Mouse (Mus musculus) neural tube, embryonic 15.5 days (tissue): ENCODE data around the gene Tmem62. TPM values are rescaled to one million over a fixed set of nuclear protein-coding genes. Genes with fewer than 3 reads are reported as not detected.
"Not testable (repeated sequence)": the region's sequence is repeated elsewhere in the genome, so short reads cannot be mapped to it uniquely, and the experiment has no call there.

Source experiments
- ATAC-seq: fragments of 200-750 bp; cut with Nextera tagmentation; 2 replicates; pipeline ENCODE4 v1.8.0; 2017; ENCODE audit warnings: mild to moderate bottlenecking, moderate TSS enrichment, moderate library complexity; ENCODE audit not compliant: low FRiP score
- H3K27ac ChIP-seq: fragments of 300-500 bp; sonication (generic); replicated peaks from 2 replicates; pipeline ENCODE4 v1.5.1; 2015; ENCODE audit warnings: mild to moderate bottlenecking, inconsistent platforms
- H3K27me3 ChIP-seq: fragments of 300-500 bp; sonication (generic); replicated peaks from 2 replicates; pipeline ENCODE4 v1.6.1; 2015; ENCODE audit warnings: inconsistent platforms
- H3K36me3 ChIP-seq: fragments of 300-500 bp; sonication (generic); 2 replicates; pipeline ENCODE4 v1.6.1; 2015; ENCODE audit warnings: inconsistent platforms
- H3K4me1 ChIP-seq: fragments of 300-500 bp; sonication (generic); 2 replicates; pipeline ENCODE4 v1.6.1; 2015; ENCODE audit warnings: inconsistent platforms
- H3K4me2 ChIP-seq: fragments of 300-500 bp; sonication (generic); 2 replicates; pipeline ENCODE4 v1.6.1; 2015; ENCODE audit warnings: inconsistent platforms, mild to moderate bottlenecking, moderate library complexity
- H3K4me3 ChIP-seq: fragments of 300-500 bp; sonication (generic); replicated peaks from 2 replicates; pipeline ENCODE4 v1.5.1; 2015; ENCODE audit warnings: mild to moderate bottlenecking, inconsistent platforms
- H3K9ac ChIP-seq: fragments of 300-500 bp; sonication (generic); replicated peaks from 2 replicates; pipeline ENCODE4 v1.6.1; 2015; ENCODE audit warnings: mild to moderate bottlenecking, inconsistent platforms
- H3K9me3 ChIP-seq: fragments of 300-500 bp; sonication (generic); replicated peaks from 2 replicates; pipeline ENCODE4 v1.6.1; 2016; ENCODE audit warnings: inconsistent platforms
- WGBS: fragments of 180-500 bp; shearing (Covaris S2); methylation state at CpG from one replicate; pipeline ENCODE4 v1.1.7; 2015; ENCODE audit warnings: mixed read lengths; 5-methylcytosine and 5-hydroxymethylcytosine counted together
- polyA plus RNA-seq: library from polyadenylated mRNA; unstranded; fragments of >200 nt; fragmentation: Nextera tagmentation; extraction: Ambion mirVana; gene quantifications from 2 replicates; pipeline ENCODE4 v1.2.1, GENCODE M21; 2015

Gene Tmem62
- polyA plus RNA-seq, 1 experiment from 2014 or later, result 15.0 TPM

DNA sequence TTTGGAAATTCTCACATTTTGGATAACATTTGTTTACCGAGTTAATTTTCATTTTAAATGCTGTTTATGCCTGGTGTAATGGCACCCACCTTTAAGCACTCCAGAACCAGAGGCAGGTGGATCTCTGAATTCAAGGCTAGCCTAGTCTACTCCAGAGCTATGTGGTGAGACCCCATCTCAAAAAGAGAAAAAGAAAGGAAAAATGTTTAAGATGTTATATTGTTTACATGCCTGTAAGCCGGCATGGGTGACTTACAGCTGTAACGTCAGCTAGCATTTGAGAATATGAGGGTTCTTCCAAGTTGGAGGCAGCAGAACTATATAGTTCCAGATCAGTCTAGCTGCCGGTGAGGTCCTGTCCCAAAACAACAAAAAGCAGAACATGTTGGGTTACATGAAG, 5.1 kb upstream of the Tmem62 start:
- no peak for ATAC-seq
- Histone ChIP-seq H3K9ac (no peak overlapping the region), H3K4me1 (peaks cover 27% of the 10 kb centered on the region), H3K4me2 (no peak overlapping the region), H3K9me3 (no peaks in the 10 kb centered on the region), H3K36me3 (no peaks in the 10 kb centered on the region), H3K27me3 (no peaks in the 10 kb centered on the region), H3K27ac (no peak overlapping the region), H3K4me3 (no peak overlapping the region)
- WGBS, result 92% methylated on average over 4 of the region's 4 CpGs

DNA sequence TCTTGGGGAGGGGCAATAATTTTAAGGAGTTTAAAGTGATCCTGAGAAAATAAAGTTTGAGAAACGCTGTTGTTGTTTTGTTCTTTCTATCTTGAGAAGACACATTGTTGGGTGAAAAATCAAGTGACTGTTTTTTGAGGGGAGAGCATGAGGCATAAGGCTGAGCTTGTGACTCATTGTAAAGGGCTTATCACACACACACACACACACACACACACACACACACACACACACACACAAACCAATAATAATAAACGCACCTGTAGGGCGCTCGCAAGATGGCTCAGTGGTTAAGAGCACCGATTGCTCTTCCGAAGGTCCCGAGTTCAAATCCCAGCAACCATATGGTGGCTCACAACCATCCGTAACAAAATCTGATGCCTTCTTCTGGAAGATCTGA, 4.6 kb upstream of the Tmem62 start:
- H3K9me3 ChIP-seq, H3K4me2 ChIP-seq, H3K9ac ChIP-seq, H3K4me3 ChIP-seq, H3K27ac ChIP-seq, H3K27me3 ChIP-seq, H3K36me3 ChIP-seq, ATAC-seq: not testable (repeated sequence)
- 97% methylated on average over 8 of the region's 8 CpGs for WGBS
- H3K4me1 ChIP-seq, result peaks cover 25% of the 10 kb centered on the region

DNA sequence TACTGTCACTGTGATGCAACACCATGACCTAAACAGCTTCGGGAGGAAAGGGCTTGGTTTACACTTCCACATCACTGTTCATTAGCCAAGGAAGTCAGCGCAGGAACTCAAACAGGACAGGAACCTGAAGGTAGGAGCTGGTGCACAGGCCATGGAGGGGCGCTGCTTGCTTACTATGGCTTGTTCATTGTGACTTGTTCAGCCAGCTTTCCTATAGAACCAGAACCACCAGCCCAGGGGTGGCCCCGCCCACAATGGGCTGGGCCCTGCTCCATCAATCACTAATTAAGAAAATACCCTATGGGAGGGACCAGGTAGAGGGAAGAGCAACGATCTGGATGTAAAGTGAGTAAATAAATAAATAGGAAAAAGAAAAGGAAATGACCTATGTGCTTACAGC, 3.9 kb upstream of the Tmem62 start:
- Histone ChIP-seq H3K4me1 (peaks cover 30% of the 10 kb centered on the region), H3K27ac (no peak overlapping the region), H3K4me2 (no peak overlapping the region), H3K4me3 (no peak overlapping the region), H3K9me3 (no peaks in the 10 kb centered on the region), H3K9ac (no peak overlapping the region), H3K36me3 (no peaks in the 10 kb centered on the region), H3K27me3 (no peaks in the 10 kb centered on the region)
- ATAC-seq, result no peak
- WGBS, result 20% methylated on average over 5 of the region's 5 CpGs

DNA sequence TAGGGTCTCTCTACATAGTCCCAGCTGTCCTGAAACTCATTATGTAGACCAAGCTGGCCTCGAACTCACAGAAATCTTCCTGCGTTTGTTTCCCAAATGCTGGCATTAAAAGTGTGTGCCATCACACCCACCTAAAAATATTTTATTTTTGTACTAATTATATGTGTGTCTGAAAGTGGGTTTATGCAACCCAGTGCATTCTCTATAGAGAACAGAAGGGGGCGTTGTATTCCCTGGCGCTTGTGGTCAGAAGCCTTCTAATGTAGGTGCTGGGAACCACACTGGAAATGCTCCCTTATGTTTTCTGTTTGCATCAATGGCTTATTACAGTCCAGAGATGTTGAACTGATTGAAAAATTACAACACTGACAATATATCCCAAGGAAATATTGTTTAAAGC, 509 bp upstream of the Tmem62 start:
- WGBS, result 53% methylated on average over 4 of the region's 4 CpGs
- Histone ChIP-seq H3K27ac (no peak overlapping the region), H3K4me1 (peaks cover 16% of the 10 kb centered on the region)

DNA sequence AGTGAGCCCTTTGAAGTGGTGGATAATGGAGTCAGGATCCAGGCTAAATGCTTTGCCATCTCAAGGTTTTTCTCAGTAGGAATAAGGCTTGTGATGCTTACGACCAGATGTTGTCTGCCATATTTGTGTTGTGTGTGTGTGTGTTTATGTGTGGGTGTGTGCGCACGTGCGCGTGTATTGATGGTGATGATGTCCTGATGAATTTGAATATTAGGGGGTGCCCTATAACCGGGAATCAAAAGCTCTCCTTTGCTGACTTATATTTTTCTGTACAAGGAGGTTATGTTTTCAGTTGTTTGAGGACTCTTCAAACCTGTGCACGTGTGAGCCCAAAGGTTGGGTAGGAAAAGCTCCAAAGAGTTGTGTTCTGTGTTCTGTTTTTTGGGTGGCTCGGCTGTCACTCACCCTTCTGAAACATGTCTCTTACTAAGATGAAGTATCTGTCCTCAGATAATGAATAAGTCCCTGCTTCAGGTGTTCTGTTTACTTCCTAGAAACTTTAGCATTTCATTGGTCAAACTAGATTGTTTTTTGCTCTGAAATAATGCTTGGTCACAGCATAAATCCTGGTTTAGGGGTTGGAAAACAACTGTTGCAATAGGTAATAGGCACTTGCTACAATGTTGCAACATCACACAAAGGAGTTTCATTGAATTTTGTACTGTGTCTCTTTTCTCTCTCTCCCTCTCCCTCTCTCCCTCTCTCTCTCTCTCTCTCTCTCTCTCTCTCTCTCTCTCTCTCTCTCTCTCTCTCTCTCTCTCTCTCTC, 1.3 kb downstream of the Tmem62 start:
- WGBS, result 78% methylated on average over 8 of the region's 8 CpGs
- Histone ChIP-seq H3K9me3 (no peaks in the 10 kb centered on the region), H3K4me3 (peak overlapping the region; percentile 58), H3K36me3 (peaks cover 11% of the 10 kb centered on the region; the same call in 1 of the 2 replicates), H3K4me2 (peak overlapping the region; percentile 76), H3K4me1 (peaks cover 17% of the 10 kb centered on the region), H3K27me3 (no peaks in the 10 kb centered on the region), H3K9ac (peak overlapping the region; percentile 68; the same call in 1 of the 2 replicates), H3K27ac (peak overlapping the region; percentile 81)
- ATAC-seq, result peak; percentile 29; the same call in 1 of the 2 replicates

More for the DNA sequence above, 509 bp upstream of the Tmem62 start:
- Histone ChIP-seq H3K4me2 (peak overlapping the region; percentile 76), H3K9ac (no peak overlapping the region), H3K9me3 (no peaks in the 10 kb centered on the region), H3K36me3 (peaks cover 6% of the 10 kb centered on the region; the same call in 1 of the 2 replicates), H3K27me3 (no peaks in the 10 kb centered on the region), H3K4me3 (no peak overlapping the region)
- no peak for ATAC-seq

DNA sequence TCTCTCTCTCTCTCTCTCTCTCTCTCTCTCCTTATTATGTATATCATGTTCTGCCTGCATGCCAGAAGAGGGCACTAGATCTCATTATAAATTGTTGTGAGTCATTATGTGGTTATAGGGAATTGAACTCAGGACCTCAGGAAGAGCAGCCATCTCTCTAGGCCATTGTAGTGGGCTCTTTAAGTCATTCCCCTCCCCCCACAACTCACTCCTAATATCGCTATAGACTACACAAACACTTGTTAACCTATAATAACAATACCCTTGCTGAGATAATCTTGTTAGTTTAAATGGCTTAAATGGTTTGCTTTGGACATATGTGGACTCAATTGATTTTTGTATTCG, 1.8 kb downstream of the Tmem62 start:
- Histone ChIP-seq H3K27me3 (no peaks in the 10 kb centered on the region), H3K9me3 (no peaks in the 10 kb centered on the region), H3K36me3 (peaks cover 11% of the 10 kb centered on the region; the same call in 1 of the 2 replicates), H3K4me3 (no peak overlapping the region), H3K9ac (no peak overlapping the region), H3K27ac (no peak overlapping the region), H3K4me2 (no peak overlapping the region), H3K4me1 (peaks cover 16% of the 10 kb centered on the region)
- no peak for ATAC-seq
- WGBS, result 62% methylated on average over 2 of the region's 2 CpGs

DNA sequence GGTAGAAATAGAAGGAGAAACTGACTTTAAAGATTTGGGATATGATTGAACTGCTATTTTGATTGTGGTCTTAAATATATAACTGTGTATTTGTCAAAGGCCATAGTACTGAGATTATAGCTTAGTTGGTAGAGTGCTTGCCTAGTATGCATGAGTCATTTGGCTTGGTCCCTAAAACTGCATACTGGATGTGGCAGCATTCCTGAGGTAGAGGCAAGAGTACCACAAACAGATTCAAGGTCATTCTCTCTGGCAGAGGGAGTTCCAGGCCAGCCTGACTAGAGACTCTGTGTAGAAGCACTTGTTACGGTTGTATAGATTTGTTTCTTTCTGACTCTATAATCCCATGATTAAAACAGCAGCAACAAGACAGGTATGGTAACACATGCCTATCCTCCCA, 3.0 kb downstream of the Tmem62 start:
- WGBS, result 94% methylated on average over 1 of the region's 1 CpGs
- ATAC-seq, result no peak
- H3K4me2 ChIP-seq, result no peak overlapping the region
- H3K9ac ChIP-seq, result no peak overlapping the region
- no peak overlapping the region for H3K4me3 ChIP-seq
- H3K9me3 ChIP-seq, result no peaks in the 10 kb centered on the region
- peaks cover 11% of the 10 kb centered on the region; the same call in 1 of the 2 replicates for H3K36me3 ChIP-seq
- H3K27ac ChIP-seq, result no peak overlapping the region
- peaks cover 16% of the 10 kb centered on the region for H3K4me1 ChIP-seq
- H3K27me3 ChIP-seq, result no peaks in the 10 kb centered on the region

DNA sequence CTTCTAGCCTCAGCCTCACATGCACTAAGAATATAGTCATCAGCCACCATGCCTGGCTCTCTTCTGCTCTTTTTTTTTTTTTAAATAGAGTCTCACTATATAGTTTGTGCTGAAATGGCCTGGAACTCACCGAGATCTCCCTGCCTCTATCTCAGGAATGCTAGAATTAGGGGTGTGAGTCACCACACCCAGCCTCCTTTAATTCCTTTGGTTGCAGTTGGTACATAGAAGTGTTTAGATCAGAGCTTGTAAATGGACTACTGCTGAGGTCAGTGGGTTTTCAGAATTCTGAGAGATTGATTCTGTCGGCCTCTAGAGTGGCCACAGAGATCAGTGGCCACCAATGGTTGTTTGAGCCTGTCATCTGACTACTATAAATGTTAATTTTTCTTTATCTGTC, 4.0 kb downstream of the Tmem62 start:
- ATAC-seq, result no peak
- H3K4me1 ChIP-seq, result peaks cover 16% of the 10 kb centered on the region
- no peak overlapping the region for H3K9ac ChIP-seq
- H3K27me3 ChIP-seq, result no peaks in the 10 kb centered on the region
- peaks cover 16% of the 10 kb centered on the region for H3K36me3 ChIP-seq
- no peaks in the 10 kb centered on the region for H3K9me3 ChIP-seq
- no peak overlapping the region for H3K4me3 ChIP-seq
- H3K27ac ChIP-seq, result no peak overlapping the region
- WGBS, result 79% methylated on average over 2 of the region's 2 CpGs
- no peak overlapping the region for H3K4me2 ChIP-seq

DNA sequence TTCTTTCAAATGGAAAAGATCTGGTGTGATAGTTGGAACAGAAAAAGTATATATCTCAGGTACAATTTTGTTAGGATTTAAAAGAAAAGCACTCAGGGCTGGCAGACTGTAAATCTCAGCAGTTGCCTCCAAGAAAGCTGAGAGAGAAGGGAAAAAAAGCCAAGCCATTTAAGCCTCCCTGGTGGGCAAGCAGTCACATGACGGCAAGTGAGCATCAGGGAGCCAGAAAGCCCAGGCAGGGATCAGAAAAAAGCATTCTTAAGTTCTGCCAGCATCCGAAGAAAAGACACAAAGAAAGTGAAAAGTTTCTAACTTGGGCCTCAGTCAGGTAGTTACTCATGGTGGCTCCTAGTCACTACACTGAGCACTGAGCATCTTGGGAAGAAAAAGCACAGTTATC, 6.8 kb downstream of the Tmem62 start:
- ATAC-seq, result no peak
- 14% methylated on average over 2 of the region's 2 CpGs for WGBS

DNA sequence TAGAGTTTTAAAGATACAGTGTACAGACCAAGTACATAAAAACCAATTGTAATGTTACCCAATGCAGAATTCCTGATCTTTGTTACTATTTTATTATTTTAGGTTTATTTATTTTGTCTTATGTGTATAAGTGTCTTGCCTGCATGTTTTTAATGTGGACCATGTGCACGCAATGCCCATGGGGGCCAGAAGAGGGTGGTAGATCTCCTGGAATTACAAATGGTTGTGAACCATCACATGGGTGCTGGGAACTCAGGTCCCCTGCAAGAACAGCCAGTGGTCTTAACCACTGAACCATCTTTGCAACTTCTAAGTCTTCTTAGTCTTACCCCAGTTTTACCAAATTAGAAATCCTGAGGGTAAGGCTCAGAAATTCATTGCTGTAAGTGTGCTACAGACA, 8.4 kb downstream of the Tmem62 start:
- 97% methylated on average over 1 of the region's 1 CpGs for WGBS
- peaks cover 36% of the 10 kb centered on the region for H3K36me3 ChIP-seq
- no peaks in the 10 kb centered on the region for H3K9me3 ChIP-seq
- H3K4me3 ChIP-seq, result no peak overlapping the region
- no peaks in the 10 kb centered on the region for H3K27me3 ChIP-seq
- no peak overlapping the region for H3K4me2 ChIP-seq
- no peak for ATAC-seq
- H3K27ac ChIP-seq, result no peak overlapping the region
- H3K4me1 ChIP-seq, result peaks cover 3% of the 10 kb centered on the region; the same call in 1 of the 2 replicates
- no peak overlapping the region for H3K9ac ChIP-seq

More for the DNA sequence above, 6.8 kb downstream of the Tmem62 start:
- no peaks in the 10 kb centered on the region for H3K27me3 ChIP-seq
- H3K4me2 ChIP-seq, result no peak overlapping the region
- H3K9me3 ChIP-seq, result no peaks in the 10 kb centered on the region
- H3K9ac ChIP-seq, result no peak overlapping the region
- H3K4me1 ChIP-seq, result peaks cover 3% of the 10 kb centered on the region; the same call in 1 of the 2 replicates
- no peak overlapping the region for H3K27ac ChIP-seq
- peaks cover 32% of the 10 kb centered on the region for H3K36me3 ChIP-seq
- no peak overlapping the region for H3K4me3 ChIP-seq

DNA sequence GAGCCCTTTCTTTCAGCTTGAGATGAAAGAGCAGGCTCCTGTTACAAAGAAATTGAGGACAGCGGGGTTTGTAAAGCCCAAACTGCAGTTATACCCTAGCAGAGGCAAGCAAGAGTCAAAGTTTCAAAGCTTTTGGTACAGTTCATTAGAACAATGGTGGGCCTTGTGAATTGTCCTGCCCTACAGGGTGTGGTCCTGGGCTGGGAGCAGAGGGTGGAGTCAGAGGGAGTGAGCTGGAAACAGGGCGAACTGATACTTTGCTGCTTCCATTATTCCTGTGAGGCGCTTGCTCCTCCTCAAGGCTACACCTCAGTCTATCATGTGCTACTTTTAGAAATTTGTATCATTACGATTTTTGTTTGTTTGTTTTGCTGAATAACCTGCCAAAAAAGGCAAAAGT, 14.4 kb downstream of the Tmem62 start:
- Histone ChIP-seq H3K27me3 (no peaks in the 10 kb centered on the region), H3K4me2 (no peak overlapping the region), H3K27ac (no peak overlapping the region), H3K36me3 (peaks cover 37% of the 10 kb centered on the region), H3K9me3 (no peaks in the 10 kb centered on the region), H3K9ac (no peak overlapping the region), H3K4me3 (no peak overlapping the region), H3K4me1 (no peaks in the 10 kb centered on the region)
- 77% methylated on average over 4 of the region's 4 CpGs for WGBS
- ATAC-seq, result no peak

DNA sequence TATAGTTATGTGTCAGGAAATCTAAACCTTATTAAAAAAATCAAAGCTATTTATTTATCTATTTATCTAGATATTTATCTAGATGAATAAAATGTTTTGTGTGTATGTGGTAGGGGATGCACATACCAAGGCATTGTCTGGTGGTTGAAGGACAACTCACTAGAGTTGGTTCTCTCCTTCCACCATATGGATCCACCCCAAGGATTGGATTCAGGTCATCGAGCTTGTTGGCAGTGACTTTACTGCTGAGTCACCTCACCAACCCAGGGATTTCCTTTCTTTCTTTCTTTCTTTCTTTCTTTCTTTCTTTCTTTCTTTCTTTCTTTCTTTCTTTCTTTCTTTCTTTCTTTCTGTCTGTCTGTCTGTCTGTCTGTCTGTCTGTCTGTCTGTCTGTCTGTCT, 19.8 kb downstream of the Tmem62 start:
- not testable (repeated sequence) for H3K4me3 ChIP-seq, ATAC-seq, H3K9ac ChIP-seq, H3K4me2 ChIP-seq, H3K9me3 ChIP-seq, H3K4me1 ChIP-seq, H3K27ac ChIP-seq, H3K27me3 ChIP-seq
- peaks cover 32% of the 10 kb centered on the region for H3K36me3 ChIP-seq
- WGBS, result 82% methylated on average over 1 of the region's 1 CpGs
